Mouse (Mus musculus): Measurements from ENCODE around the gene Dapk2.
"Not testable (repeated sequence)": the region's sequence is repeated elsewhere in the genome, so short reads cannot be mapped to it uniquely, and the experiment has no call there.

Gene Dapk2

DNA sequence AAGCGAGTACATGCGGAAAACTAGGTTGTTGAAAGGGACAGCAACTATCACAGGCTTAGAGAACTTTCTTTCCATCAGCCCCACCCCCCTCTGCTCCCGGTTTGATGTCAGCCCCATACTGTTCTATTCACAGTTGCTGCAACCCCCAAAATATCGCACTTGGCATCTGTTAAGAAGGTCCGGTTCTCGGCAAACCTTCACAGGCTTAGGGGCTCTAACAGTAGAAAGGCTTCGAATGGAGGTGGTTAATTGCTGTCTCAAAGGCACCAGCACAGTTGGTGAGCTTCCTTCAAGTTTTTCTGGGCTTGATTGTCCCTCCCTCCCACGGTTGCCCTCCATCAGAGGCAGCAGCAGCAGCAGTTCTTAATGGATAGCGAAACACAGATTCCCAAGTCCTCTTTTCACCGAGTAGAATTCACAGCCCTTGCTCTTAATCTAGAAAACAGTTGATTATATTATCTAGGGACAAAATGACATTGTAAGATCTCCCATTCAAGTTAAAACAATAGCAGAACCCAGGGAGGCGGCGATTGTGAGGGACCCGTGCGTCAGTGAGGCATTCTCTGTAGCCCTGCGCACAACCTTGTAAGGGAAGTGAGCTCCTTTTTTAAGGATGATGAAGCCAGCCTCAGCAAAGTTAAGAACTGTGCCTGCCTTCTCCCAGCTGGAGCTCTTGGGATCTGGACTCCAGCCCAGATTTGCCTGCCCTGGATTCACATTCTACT lies 117.4 kb downstream of the Dapk2 start:
- DNase-seq (ENCODE audit: low read depth), result no peak

DNA sequence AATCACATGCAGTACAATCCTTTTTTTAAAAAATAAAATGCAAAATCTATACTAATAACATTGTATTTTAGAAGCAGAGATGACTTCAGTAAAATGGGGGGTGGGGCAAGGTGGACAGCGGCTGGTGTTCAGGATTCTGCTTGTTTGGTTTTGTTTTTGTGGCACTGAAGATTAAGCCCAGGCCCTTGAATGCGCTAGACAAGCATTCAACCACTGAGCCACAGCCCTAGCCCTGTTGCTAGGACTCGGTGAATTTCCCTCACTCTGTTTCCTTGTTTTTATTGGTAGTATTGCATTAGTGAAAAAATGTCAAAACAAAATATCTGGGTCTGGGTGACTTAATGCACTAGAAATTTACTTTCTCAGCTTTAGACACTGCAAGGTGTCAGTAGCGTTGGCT lies 118.0 kb downstream of the Dapk2 start:
- DNase-seq (ENCODE audit: low read depth), result no peak

DNA sequence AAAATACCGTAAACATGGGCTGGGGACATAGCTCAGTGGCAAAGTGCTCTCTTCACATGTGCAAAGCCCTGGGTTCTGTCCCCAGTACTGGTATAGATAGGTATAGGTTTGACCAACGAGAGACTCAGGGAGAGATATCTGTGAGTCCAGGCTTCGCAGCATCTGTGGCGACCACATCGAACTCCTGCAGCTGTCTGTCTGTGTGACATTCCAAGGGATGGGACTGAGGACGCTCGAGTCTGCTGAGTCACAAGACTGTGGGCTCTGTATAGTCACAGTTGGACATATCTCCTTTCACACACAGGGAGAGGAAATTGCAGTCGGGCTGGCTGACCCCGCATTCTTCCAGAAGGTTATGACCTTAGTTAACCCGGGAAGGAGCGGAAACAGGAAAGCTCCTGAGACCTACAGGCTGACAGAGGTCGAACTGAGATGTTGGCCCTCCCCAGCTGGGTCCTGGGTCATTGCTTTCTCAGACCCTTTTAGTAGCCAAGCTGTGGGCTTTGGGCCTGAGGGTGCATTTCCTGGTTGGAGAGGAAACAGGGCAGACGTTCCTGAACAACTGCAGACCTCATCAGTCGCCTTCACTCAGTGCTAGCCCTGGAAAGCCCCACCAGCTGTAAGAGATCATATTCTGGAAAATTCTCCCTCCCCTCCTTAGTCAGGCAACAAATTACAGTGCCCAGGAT lies 118.8 kb downstream of the Dapk2 start:
- DNase-seq (ENCODE audit: low read depth), result peak; percentile 68

DNA sequence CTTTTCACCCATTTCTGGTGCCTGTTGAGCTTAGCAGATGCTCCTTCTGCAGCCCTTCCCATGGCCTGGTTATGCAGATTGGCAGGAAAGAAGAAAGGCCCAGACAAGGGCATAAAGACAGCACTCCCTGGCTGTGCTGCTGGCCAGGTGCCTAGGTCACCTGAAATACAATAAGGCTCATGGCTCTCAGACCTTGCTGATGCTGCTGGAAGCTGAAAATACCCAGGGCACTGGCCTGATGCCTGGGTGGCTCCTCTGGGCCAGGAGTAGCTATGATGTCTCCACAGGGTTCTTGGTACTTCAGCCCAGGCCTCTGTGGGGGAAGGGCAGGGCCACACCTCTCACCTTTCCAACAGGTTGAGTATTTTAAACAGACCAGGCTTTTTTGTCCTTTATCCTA lies 121.6 kb downstream of the Dapk2 start:
- DNase-seq (ENCODE audit: low read depth), result no peak

DNA sequence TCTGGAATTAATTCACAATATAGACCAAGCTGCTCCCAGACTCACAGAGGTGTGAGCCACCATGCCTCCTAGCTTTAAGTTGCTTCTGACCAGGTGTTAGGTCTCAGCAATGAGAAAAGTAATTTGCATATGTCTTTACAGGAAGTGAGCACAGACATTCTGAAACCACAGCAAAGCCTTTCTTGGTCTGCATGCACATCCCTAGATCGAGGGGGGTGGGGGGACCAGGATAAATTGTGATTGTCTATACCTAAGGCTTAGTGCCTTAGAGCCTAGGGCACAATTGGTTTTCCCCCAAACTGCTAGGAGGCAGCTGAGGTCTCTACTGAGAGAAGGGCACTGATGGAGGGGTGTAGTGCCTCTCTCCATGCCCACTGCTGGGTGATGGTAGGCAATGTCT lies 122.5 kb downstream of the Dapk2 start:
- no peak for DNase-seq (ENCODE audit: low read depth)

DNA sequence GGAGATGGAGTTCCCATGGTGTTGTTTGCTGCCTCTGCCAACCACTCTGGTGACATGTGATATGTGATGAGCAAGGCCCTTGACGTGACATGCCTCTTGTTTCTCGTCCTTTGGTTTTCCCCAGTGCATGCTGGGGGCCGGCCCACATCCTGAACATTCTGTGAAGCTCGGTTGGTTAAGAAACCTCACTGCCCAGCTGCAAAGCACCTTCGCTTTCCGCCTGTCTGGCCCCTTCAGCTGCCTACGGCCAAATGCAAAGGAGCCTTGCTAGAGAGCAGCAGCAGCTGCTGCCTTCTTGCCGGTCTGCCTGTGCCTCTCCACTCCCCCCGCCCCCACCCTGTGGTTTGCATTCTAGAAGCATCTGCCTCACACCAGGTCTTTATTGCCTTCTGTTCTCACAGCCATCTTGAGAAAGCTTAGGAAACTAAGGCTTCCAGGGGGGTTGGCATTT lies 123.5 kb downstream of the Dapk2 start:
- peak; percentile 76 for DNase-seq (ENCODE audit: low read depth)

DNA sequence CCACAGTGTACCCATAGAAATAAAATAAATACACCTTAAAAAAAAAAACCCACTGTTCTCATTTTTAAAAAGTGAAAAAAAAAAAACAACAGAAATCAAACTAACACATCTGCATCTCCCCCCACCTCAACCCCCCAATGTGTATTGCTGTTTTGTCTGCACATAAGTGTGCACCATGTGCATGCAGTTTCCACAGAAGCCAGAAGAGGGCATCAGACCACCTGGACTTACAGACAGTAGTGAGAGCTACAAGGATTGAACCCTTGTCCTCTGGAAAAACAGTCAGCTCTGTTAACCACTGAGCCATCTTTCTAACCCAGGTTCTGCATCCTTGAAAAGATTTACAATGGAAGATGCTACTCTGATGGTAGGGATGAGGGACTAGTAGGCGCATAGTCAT lies 124.6 kb downstream of the Dapk2 start:
- DNase-seq (ENCODE audit: low read depth), result peak; percentile 23

DNA sequence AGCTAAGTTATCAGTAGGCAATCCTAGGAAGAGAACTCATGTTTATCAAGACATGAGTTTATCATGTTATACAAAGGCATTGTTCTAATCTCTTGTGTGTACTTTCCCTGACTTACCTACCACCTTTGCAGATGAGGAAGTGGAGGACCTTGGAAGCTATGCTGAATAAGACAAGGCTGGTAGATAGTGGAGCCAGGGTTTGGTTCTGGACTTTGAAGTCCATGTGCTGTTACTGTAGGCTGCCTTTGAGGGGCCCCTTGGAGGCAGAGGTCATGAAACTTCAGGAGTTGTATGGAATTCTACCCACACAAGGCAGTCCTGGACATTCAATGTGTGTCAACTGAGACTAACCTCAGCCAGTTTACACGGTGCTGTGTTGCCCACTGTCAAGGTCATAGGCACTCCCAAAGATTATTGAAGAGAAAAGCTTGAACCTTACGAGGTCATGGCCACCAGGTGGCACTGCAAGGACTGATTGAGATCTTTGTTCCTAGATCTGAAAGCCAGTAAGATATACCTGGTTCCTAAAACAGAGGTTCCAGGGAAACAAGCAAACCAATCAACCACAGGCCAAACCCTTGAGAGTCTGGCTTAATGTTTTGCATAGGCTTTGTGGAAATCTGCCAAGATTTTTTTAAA lies 125.7 kb downstream of the Dapk2 start:
- DNase-seq (ENCODE audit: low read depth), result peak; percentile 80

DNA sequence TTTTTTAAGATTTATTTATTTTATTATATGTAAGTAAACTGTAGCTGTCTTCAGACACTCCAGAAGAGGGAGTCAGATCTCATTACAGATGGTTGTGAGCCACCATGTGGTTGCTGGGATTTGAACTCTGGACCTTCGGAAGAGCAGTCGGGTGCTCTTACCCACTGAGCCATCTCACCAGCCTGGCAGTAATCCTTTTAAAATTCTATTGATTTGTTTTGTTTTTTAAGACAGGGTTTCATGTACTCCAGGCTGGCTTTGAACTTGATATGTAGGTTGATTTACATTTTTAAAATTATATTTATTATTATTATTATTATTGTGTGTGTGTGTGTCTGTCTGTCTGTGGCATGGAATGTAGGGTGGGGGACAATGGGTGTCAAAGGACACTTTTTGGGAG lies 127.2 kb downstream of the Dapk2 start:
- not testable (repeated sequence) for DNase-seq (ENCODE audit: low read depth)

DNA sequence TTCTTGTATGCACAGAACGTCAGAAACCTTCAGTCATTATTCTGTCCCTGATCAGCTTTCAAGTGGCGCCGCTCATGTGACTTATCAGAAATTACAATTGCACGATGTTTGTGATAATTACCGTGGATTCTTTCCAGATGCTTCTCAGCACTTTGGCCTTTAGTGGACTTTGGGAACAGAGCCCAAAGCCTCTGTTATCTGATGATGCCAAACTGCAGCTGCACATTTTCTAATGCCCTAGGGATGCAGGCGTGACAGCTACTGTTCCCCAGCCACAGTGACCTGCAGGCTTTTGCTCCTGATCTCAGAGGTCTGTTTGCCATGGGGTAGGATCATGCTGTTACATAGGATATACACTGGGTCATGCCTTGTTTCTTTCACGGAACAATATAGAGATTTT lies 127.9 kb downstream of the Dapk2 start:
- no peak for DNase-seq (ENCODE audit: low read depth)

DNA sequence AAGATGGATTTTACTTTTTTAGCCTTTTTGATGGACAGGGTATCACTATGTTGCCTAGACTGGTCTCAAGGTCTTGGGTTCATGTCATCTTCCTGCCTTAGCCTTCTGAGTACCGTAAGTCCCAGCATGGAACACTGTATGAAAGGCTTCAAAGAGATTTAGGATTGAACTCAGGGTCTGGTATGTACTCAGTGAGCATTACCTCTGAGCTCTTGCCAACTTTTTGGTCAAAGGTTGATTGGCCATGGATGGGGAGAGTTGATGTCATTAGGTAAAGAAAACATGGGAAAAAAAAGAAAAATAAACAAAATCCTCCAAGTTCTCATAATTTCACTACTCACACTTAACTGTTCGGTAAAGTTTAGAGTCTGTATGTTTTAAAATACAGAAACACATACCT lies 132.7 kb downstream of the Dapk2 start:
- DNase-seq (ENCODE audit: low read depth), result no peak

DNA sequence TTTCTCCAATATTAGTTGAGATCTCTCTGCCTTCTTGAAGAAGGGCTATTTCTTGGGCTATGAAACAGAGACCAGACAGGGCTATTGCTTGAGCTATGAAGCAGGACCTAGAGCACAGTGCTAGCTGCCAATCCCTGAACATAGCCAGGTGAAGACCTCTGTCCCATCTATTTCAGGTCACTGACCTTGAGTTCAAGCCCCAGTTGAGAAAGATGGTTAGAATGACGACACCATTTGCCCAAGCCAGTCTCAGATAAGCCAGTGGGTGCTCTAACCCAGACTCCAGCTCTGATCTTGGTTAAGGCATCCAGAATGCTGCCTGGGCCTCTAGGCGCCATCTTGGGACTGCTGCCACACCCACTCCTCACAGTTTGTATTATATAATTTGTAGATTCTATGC lies 135.3 kb downstream of the Dapk2 start:
- no peak for DNase-seq (ENCODE audit: low read depth)

DNA sequence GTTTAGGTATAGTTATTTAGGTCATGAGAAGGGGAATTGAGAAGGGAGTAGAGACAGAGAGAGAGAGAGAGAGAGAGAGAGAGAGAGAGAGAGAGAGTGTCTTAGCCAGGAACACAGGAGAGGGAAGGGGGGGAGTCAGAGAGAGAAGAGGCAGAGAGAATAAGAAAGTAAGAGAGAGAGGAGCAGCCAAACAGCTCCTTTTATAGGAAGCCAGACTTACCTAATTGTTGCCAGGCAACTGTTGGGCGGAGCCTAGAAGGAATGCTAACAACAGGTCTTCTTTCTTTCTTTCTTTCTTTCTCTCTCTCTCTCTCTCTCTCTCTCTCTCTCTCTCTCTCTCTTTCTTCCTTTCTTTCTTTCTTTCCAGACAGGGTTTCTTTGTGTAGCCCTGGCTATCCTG lies 136.2 kb downstream of the Dapk2 start:
- no peak for DNase-seq (ENCODE audit: low read depth)

DNA sequence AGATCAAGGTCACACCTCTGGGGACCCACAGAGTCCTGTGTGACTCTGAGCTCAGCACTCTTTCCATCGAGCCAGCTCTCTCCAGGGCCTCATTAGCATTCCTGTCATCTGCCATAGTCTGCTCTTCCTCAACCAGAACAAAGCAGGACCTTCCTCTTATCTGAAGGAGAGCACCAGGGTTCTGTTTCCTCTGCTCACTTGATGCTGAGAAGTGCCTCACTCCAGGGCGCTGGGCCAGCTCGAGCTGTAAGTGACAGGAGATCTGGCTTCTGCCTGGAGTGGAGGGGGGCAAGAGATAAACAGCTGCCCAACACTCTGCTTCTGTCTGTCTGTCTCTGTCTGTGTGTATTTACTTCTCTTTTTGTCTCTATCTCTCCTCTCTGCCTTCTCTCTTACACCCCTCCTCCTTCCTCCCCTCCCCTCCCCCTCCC lies 137.0 kb downstream of the Dapk2 start:
- peak; percentile 83 for DNase-seq (ENCODE audit: low read depth)

DNA sequence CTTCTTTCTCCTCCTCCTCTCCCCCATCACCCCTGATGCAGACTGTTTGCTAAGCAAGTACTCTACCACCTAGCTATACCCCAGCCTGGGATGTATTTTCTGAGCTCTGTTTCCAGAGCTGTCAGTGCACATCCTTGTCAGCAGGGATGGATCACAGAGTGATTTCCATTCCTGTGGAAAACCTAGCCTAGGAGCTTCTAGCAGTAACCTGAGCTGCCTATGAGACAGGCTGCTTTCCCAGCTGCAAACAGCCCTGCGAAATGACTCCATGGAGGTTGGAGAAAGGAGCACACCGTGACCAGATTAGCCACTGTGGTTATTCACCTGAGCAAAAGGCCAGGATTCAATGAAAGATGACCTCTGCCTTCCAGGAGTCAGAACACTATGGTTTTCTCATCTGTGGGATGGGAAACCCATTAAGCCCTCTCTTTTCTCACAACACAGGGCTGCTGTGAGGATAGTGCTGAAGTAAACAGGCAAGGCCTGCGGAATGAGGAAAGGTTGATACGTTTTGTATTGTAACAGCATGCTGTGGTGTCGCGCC lies 137.6 kb downstream of the Dapk2 start:
- DNase-seq (ENCODE audit: low read depth), result no peak

DNA sequence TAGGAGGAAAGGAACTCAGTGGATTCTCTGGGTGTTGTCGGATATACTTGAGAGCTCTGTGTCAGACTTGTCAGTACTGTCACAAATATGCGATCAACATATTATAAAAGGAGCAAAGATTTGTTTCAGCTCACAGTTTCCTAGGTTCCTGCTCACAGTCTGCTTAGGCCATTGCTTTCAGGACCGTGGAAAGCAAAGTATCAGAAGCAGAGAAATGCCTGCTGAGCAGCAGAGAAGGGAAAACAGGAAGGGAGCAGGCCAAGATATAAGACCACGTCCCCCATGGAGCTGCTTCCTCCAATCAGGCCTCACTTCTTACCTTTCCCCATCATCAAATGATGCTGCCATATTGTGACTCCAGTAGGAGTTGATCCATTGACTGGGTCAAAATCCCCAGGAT lies 140.8 kb downstream of the Dapk2 start:
- no peak for DNase-seq (ENCODE audit: low read depth)

DNA sequence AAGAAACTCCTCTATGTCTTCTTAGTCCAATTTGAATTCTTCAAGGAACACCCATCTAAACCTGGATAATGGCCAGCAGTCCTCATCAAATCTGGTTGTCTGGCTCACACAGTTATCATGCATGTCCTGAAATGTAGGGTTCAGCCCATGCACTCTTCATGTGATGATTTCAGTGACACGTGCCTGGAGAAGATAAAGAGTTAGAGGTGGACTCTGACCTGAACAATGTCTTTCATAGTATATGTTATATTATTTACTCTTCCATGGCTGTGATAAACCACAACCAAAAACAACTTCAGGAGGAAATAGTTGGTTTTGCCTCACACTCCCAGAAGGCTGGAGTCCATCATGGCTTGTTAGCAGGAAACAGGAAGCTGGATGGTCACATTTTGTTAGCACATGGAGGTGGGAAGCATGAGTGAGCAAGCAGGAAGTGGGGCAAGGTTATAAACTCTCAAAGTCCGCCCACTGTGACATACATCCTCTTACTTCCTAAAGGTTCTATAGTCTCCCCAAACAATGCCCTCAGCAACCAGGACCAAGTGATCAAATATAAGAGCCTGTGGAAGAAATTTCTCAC lies 142.5 kb downstream of the Dapk2 start:
- peak; percentile 49 for DNase-seq (ENCODE audit: low read depth)

DNA sequence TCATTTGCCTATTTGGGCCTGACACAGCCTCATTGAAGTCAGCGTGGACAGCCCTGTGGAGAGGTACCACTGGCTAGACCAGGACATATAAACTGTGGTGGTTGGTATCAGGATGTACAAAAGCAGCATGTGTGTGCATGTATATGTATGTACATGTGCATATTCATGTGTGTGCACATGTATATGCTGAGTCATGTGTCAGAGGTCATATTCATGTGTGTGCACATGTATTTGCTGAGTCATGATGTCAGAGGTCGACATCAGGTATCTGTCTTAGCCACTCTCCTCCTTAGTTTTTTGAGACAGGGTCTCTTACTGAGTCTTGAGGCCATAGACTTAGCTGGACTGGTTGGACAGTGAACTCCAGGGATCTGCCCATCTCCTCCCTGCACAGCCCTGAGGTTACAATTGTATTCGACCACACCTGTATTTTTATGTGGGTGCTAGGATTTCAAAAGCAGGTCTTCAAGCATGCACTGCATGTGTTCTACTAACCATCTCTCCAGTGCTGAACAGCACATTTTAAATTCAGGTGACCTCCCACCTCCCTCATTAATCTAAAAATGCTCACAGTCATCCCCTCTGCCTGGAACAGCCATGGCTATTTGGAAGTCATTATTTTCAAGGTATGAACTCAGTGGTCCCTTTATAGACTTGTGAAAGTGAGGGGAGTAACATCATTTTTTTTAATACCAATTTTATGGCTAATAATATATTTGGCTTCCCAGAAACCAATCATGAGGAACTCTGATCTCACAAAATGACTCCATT lies 146.5 kb downstream of the Dapk2 start:
- DNase-seq (ENCODE audit: low read depth), result no peak

DNA sequence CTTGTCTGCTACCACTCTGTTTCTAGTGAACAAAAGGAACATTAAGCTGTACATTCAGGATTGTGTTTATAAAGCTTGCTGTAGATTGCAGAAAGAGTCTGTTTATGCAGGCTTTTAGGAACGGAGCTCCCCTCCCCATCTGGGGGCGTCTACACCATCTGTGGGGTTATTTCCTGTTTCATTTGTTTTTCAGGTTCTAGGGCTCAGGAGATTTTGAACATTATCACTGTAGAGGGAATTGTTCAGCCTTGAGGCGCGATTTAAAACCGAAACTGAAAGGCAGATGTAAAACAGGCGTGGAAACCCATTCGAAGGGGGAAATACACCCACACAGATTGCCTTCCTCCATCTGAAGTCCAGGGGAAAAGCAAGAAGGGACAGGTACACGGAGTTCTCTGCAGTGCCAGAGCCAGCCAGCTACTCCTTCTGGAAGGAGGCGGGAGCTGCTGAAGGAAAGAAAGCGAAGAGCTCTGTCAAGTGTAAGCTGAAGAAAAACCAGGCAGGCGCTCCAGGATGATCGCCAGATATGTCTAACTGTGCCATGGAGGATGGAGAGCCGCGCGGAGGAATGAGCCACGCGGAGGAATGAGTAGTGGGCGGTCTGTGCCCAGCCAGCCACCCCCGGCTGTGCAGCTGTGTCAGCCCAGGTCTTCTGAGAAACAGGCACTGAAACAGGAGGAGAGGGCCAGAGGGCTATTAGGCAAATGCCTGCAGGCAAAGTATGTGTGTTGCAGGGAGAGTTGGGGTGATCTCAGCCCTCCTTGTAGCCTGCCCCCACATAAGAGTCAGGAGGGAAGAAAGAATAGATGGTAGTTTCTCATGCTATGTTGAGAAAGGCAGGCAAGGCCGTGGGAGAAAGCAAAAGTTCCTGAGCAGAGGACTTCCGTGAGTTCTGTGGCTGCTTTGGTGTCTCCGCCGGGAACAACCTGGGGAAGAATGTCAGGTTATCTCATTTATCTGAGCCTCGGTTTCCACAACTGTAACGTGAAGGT lies 147.4 kb downstream of the Dapk2 start:
- no peak for DNase-seq (ENCODE audit: low read depth)

DNA sequence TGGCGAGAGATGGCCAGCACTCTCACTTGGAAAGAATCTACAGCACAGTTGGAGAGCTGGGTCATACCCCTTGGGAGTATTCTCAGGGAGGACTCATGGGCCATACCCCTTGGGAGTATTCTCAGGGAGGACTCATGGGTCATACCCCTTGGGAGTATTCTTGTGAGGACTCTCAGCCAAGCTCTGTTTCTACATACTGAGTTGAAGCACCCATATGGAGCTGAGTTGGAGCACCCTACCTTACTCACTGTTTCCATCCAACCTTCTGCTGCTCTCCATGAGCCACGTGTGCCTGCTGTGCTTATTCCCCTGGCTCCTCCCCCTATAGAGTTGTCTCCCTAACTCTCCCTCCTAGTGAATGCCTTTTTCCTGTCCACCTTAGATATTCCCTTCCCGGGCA lies 148.4 kb downstream of the Dapk2 start:
- no peak for DNase-seq (ENCODE audit: low read depth)

DNA sequence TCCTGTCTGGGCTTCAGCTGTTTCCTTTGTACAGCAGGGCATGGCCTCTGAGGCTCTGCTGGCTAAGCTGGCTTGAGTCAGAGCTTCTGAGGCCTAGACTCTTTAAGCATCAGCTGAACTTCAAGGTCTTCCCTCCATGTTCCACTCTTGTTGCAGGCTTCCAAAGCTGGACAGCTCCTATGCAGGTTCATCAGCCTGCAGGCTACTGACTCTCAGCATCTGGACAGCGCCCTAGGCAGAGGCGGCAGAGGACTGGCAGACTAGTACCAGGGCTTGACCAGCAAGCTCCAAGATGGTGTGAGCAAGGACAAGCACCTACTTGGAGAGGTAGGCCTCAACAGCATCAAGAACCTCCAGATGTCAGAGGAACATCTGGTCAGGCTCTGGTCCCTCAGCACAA lies 149.3 kb downstream of the Dapk2 start:
- peak; percentile 88 for DNase-seq (ENCODE audit: low read depth)
